In genomic region chr14:121373020-121373419, GRCm38 (mm10) we compare ENCODE assay signal across 12 mouse cellular contexts. TPM values are rescaled to one million over a fixed set of nuclear protein-coding genes. Genes with fewer than 3 reads are reported as not detected.
A peak's percentile ranks its signal among the peaks of the same experiment; 100 is the strongest.
DNase-seq lines count a peak whose midpoint lies in the region; ATAC-seq and TF ChIP-seq lines count a peak whose summit lies in the region.
"Had no signal": no experiment of that assay in that cellular context is flagged by ENCODE, and none has a peak within 500 bp of the region (broad histone marks: within the 10 kb centered on the region; RNA-seq: fewer than 3 reads in every experiment).

No protein-coding gene starts in this region.

- no peaks in the 10 kb centered on the region; the same call in 1 of the 2 replicates for H3K36me3 ChIP-seq in embryonic facial prominence, embryonic 13.5 days
- H3K36me3 ChIP-seq in embryonic facial prominence, embryonic 10.5 days (replicated peaks): peaks cover 46% of the 10 kb centered on the region
- peaks cover 63% of the 10 kb centered on the region for H3K36me3 ChIP-seq in megakaryocyte, embryonic 14.5 days (replicated peaks; ENCODE audit: low read length)
- H3K36me3 ChIP-seq in liver, embryonic 14.5 days (replicated peaks; ENCODE audit: control insufficient read depth, insufficient read depth, low read depth): peaks cover 23% of the 10 kb centered on the region

- H3K27ac ChIP-seq in embryonic facial prominence, embryonic 13.5 days: 0 out of 2 replicates have a peak overlapping the region, but pooled peaks have one; percentile 19
- no peak overlapping the region for H3K27ac ChIP-seq in embryonic facial prominence, embryonic 10.5 days (replicated peaks)
- peak overlapping the region; percentile 7; the same call in 1 of the 2 replicates for H3K27ac ChIP-seq in liver, embryonic 14.5 days

- no peaks in the 10 kb centered on the region for H3K9me3 ChIP-seq in embryonic facial prominence, embryonic 13.5 days
- no peaks in the 10 kb centered on the region for H3K9me3 ChIP-seq in embryonic facial prominence, embryonic 10.5 days
- no peaks in the 10 kb centered on the region for H3K9me3 ChIP-seq in megakaryocyte, embryonic 14.5 days
- no peaks in the 10 kb centered on the region for H3K9me3 ChIP-seq in liver, embryonic 14.5 days (ENCODE audit: control insufficient read depth, low read length)

- no peak overlapping the region for H3K4me2 ChIP-seq in embryonic facial prominence, embryonic 13.5 days
- H3K4me2 ChIP-seq in liver, embryonic 14.5 days (ENCODE audit: low read depth): peak overlapping the region; percentile 15; the same call in 1 of the 2 replicates

- no peak for TF ChIP-seq EP300 in liver, embryonic 14.5 days (IDR thresholded peaks at IDR 0.05; ENCODE audit: low read depth)

- H3K27me3 ChIP-seq in embryonic facial prominence, embryonic 13.5 days: no peaks in the 10 kb centered on the region
- no peaks in the 10 kb centered on the region for H3K27me3 ChIP-seq in embryonic facial prominence, embryonic 10.5 days (replicated peaks; ENCODE audit: low read depth, poor library complexity, severe bottlenecking)
- no peaks in the 10 kb centered on the region for H3K27me3 ChIP-seq in megakaryocyte, embryonic 14.5 days (replicated peaks)
- no peaks in the 10 kb centered on the region for H3K27me3 ChIP-seq in liver, embryonic 14.5 days (ENCODE audit: control insufficient read depth, insufficient read depth, low read length)

- WGBS in embryonic facial prominence, embryonic 13.5 days: 86% methylated on average over 9 of the region's 9 CpGs
- WGBS in embryonic facial prominence, embryonic 10.5 days: 94% methylated on average over 9 of the region's 9 CpGs
- WGBS in liver, embryonic 14.5 days (ENCODE audit: insufficient replicate concordance): 61% methylated on average over 9 of the region's 9 CpGs

- ATAC-seq in embryonic facial prominence, embryonic 13.5 days (ENCODE audit: insufficient number of reproducible peaks, insufficient read depth, low FRiP score, low TSS enrichment, low read depth): no peak
- ATAC-seq in megakaryocyte, adult 5-6 weeks (ENCODE audit: poor library complexity, severe bottlenecking): no peak
- no peak for ATAC-seq in liver, embryonic 14.5 days (ENCODE audit: insufficient read depth)

- 0 out of 2 replicates have a peak overlapping the region, but pooled peaks have one; percentile 16 for H3K9ac ChIP-seq in embryonic facial prominence, embryonic 13.5 days
- no peak overlapping the region for H3K9ac ChIP-seq in liver, embryonic 14.5 days (replicated peaks)

- H3K4me3 ChIP-seq in embryonic facial prominence, embryonic 13.5 days: no peak overlapping the region
- H3K4me3 ChIP-seq in embryonic facial prominence, embryonic 10.5 days: no peak overlapping the region
- H3K4me3 ChIP-seq in megakaryocyte, embryonic 14.5 days (replicated peaks): peak overlapping the region; percentile 72
- H3K4me3 ChIP-seq in liver, embryonic 14.5 days (ENCODE audit: insufficient read depth in 1 of 2, low read depth in 2 of 2, low read length in 2 of 2): no peak overlapping the region
- H3K4me3 ChIP-seq: erythroblast, embryonic 14.5 days had no signal

- intact Hi-C loops in left cerebral cortex, postnatal 36 days (cut with DNase I): no loop called here

- DNase-seq in embryonic facial prominence, embryonic 10.5 days (ENCODE audit: low spot score): no peak
- DNase-seq in liver, embryonic 14.5 days (ENCODE audit: low read depth in 3 of 3, low spot score in 3 of 3): no peak
- DNase-seq in thymus, postnatal 25 days: peak; percentile 30
- DNase-seq in right cerebral cortex, postnatal 36 days (ENCODE audit: low spot score in 2 of 2): no peak
- DNase-seq in left cerebral cortex, postnatal 36 days (ENCODE audit: low spot score in 2 of 2): no peak
- DNase-seq: adrenal gland, adult 2 months; cerebellum, adult 11-12 months; right cerebral cortex, adult 18-20 months had no signal

- peak; percentile 36; the same call in 1 of the 2 replicates for TF ChIP-seq CTCF in liver, embryonic 14.5 days (IDR thresholded peaks at IDR 0.05; ENCODE audit: low read depth)

- peaks cover 85% of the 10 kb centered on the region for H3K4me1 ChIP-seq in embryonic facial prominence, embryonic 13.5 days
- peaks cover 57% of the 10 kb centered on the region for H3K4me1 ChIP-seq in embryonic facial prominence, embryonic 10.5 days
- peaks cover 96% of the 10 kb centered on the region for H3K4me1 ChIP-seq in megakaryocyte, embryonic 14.5 days
- peaks cover 52 to 65% of the 10 kb centered on the region in 2 experiments for H3K4me1 ChIP-seq in liver, embryonic 14.5 days (replicated peaks; ENCODE audit: control insufficient read depth in 2 of 2, insufficient read depth in 2 of 2, low read length in 1 of 2)

RNA-seq across cellular contexts. Expression of gene Stk24, which starts 6.8 kb away (rescaled TPM):
- polyA plus RNA-seq in embryonic facial prominence, embryonic 13.5 days (2015; fragmentation: Nextera tagmentation; extraction: Ambion mirVana): 39.0 and 41.2 TPM in 2 replicates
- polyA plus RNA-seq in embryonic facial prominence, embryonic 10.5 days (2016; fragmentation: Nextera tagmentation; extraction: Ambion mirVana): 39.9 and 43.0 TPM in 2 replicates
- polyA plus RNA-seq in megakaryocyte, embryonic 14.5 days (2012; ENCODE audit: insufficient read depth, low replicate concordance): 37.4 and 52.9 TPM in 2 replicates
- total RNA-seq in megakaryocyte, adult 5-6 weeks (2015): 143 and 146 TPM in 2 replicates
- total RNA-seq in megakaryocyte, adult 5-6 weeks (2017): 105 and 124 TPM in 2 replicates
- 16.2 and 22.5 TPM in 2 replicates for polyA plus RNA-seq in liver, embryonic 14.5 days (2012; rRNA removed)
- polyA plus RNA-seq in liver, embryonic 14.5 days (2014; fragmentation: Nextera tagmentation; extraction: Ambion mirVana): 31.0 and 36.7 TPM in 2 replicates
- total RNA-seq in left cerebral cortex, postnatal 36 days (2021): 10 to 100 TPM; 59.9 to 60.6 TPM
